Mouse (Mus musculus): ENCODE results near the gene Klrb1b.

- TF ChIP-seq ZNF384 (IDR thresholded peaks at IDR 0.05; ENCODE audit: low read depth, low read length) (no peak), HCFC1 (IDR thresholded peaks at IDR 0.05; ENCODE audit: borderline replicate concordance, insufficient read depth, low read length) (no peak), ZC3H11A (IDR thresholded peaks at IDR 0.05; ENCODE audit: borderline replicate concordance, low read depth, low read length) (no peak), MAFK (IDR thresholded peaks at IDR 0.05; ENCODE audit: insufficient read depth, low read depth, low read length) (no peak), CHD2 (IDR thresholded peaks at IDR 0.05; ENCODE audit: low read depth, low read length) (no peak)
These were observed 37.6 kb downstream of the Klrb1b start for GRCm38 (mm10) chr6:128788517-128788916.

Data from ES-E14 (cell line).